Mouse (Mus musculus) stomach, embryonic 16.5 days (tissue): ENCODE results near the gene Sorbs1. TPM values are rescaled to one million over a fixed set of nuclear protein-coding genes. Genes with fewer than 3 reads are reported as not detected.

Source experiments
- ATAC-seq: fragments of 200-750 bp; cut with Nextera tagmentation; 2 replicates; pipeline ENCODE4 v1.8.0; 2017; ENCODE audit warnings: moderate number of reproducible peaks, moderate TSS enrichment; ENCODE audit not compliant: insufficient read depth, low FRiP score
- H3K27ac ChIP-seq: fragments of 300-500 bp; sonication (generic); 2 replicates; pipeline ENCODE4 v1.5.1; 2014; ENCODE audit warnings: low read length
- H3K27me3 ChIP-seq: fragments of 300-500 bp; sonication (generic); 2 replicates; pipeline ENCODE4 v1.6.1; 2014; ENCODE audit warnings: low read length, control low read depth, mixed read lengths; ENCODE audit not compliant: control insufficient read depth, insufficient read depth
- H3K36me3 ChIP-seq: fragments of 300-500 bp; sonication (generic); 2 replicates; pipeline ENCODE4 v1.6.1; 2014; ENCODE audit warnings: low read length; ENCODE audit not compliant: control insufficient read depth, insufficient read depth
- H3K4me1 ChIP-seq: fragments of 300-500 bp; sonication (generic); 2 replicates; pipeline ENCODE4 v1.6.1; 2014; ENCODE audit warnings: low read length, control low read depth, mixed read lengths; ENCODE audit not compliant: control insufficient read depth, insufficient read depth
- H3K4me2 ChIP-seq: fragments of 300-500 bp; sonication (generic); 2 replicates; pipeline ENCODE4 v1.6.1; 2014; ENCODE audit warnings: low read depth, low read length, mixed read lengths
- H3K4me3 ChIP-seq: fragments of 300-500 bp; sonication (generic); replicated peaks from 2 replicates; pipeline ENCODE4 v1.5.1; 2014; ENCODE audit warnings: mild to moderate bottlenecking, low read length
- H3K9ac ChIP-seq: fragments of 300-500 bp; sonication (generic); 2 replicates; pipeline ENCODE4 v1.6.1; 2014; ENCODE audit warnings: low read length
- H3K9me3 ChIP-seq: fragments of 300-500 bp; sonication (generic); replicated peaks from 2 replicates; pipeline ENCODE4 v1.6.1; 2016; ENCODE audit warnings: low read length, control low read depth; ENCODE audit not compliant: control insufficient read depth
- WGBS: fragments of 180-500 bp; shearing (Covaris S2); extraction: QIAGEN DNeasy Blood & Tissue Kit; methylation state at CpG from one replicate; pipeline ENCODE4 v1.1.7; 2014; 5-methylcytosine and 5-hydroxymethylcytosine counted together
- polyA plus RNA-seq: library from polyadenylated mRNA; unstranded; fragments of >200 nt; fragmentation: Nextera tagmentation; extraction: Ambion mirVana; gene quantifications from 2 replicates; pipeline ENCODE4 v1.2.1, GENCODE M21; 2015

Sorbs1 gene
- polyA plus RNA-seq, 1 experiment from 2014 or later = 106 TPM

DNA sequence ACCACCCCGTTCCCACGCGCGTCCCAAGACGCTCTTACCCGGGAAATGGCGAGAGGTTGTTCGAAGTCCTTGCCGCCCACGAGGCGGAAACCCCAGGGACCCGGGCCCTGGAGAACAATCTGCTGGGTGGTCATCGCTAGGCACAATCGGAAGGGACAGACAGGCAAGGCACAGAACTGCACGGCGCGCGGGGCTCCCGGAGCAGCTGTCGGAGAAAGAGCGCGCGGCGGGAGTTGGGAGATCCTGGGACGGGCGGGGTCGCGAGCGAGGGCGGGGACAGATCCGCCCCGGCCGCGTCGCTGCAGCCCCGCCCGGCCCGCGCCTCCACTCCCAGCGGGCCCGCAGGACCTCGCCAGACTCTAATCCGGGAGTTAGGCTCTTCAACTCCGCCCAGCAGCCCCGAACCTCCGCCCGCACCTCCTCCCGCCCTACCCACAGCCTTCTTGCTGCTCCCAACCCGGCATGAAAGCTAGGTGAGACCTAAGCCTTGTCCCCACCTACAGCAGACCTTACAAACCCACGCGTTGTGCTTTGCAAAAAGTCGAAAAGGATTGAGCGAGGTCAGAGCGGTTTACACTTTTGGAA is 242.2 kb downstream of the Sorbs1 start, which contains the start of gene Pdlim1:
Gene Pdlim1, minus strand, starts transcription at position 535 of the 585 bp plus-strand sequence.
- peak within 1 kb of the TSS; percentile 82 for H3K4me2 ChIP-seq
- ATAC-seq = peak; percentile 94

DNA sequence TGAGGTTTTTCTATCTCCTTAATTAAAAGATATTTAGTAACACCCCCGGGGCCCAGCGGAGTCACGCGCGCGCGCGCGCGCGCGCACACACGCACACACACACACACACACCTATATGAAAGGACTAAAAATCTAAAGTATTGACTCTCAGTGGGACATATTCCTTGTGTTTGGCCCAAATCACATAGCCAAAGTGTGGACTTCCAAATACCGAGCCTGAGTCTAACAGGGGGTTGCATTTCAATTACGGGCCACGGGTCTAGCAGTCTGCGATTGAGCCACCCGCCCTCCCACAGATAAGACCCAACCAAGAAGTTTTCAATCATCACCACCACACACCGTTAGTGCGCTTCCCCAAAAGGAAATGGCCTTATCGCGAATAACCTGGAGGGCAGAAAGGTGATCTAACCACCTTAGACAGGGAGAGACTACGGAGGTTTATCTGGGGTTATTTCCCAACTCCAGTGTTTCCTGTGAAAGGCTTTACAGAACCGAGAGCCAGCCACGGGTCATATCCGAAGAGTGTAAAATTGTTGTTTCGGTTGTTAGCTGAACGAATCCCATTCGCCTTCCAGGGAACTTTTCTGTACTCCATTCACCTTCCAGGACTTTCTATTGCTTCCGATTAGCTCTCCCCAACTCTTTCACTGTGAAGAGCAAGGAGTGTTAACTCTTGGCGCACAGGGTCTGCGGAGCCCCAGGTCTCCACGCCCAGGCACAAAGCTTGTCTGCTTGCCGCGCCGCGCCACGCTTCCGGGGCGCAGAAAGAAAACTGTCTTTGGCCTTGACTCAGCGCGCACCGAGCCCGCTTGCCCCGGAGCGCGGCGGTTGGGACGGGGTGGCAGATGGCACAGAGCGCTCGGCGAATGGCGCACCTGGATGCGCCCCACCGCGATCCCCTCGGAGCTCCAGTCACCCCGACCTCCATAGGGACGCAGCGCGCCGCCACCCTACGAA is 242.9 kb downstream of the Sorbs1 start:
- peak overlapping the region; percentile 87 for H3K9ac ChIP-seq
- peak; percentile 36; the same call in 1 of the 2 replicates for ATAC-seq
- no peaks in the 10 kb centered on the region for H3K36me3 ChIP-seq
- H3K4me1 ChIP-seq = peaks cover 5% of the 10 kb centered on the region; the same call in 1 of the 2 replicates
- no peaks in the 10 kb centered on the region for H3K27me3 ChIP-seq
- no peaks in the 10 kb centered on the region for H3K9me3 ChIP-seq
- peak overlapping the region; percentile 78 for H3K27ac ChIP-seq
- H3K4me3 ChIP-seq = peak overlapping the region; percentile 82
- WGBS = 6% methylated on average over 63 of the region's 63 CpGs
- peak overlapping the region; percentile 82 for H3K4me2 ChIP-seq

More for the DNA sequence above, 242.2 kb downstream of the Sorbs1 start, which contains the start of gene Pdlim1:
- Histone ChIP-seq H3K36me3 (no peaks in the 10 kb centered on the region), H3K4me3 (peak within 1 kb of the TSS; percentile 82), H3K9me3 (no peaks in the 10 kb centered on the region), H3K27ac (peak within 1 kb of the TSS; percentile 78), H3K4me1 (peaks cover 5% of the 10 kb centered on the region; the same call in 1 of the 2 replicates), H3K9ac (peak within 1 kb of the TSS; percentile 87), H3K27me3 (no peaks in the 10 kb centered on the region)
- under 1% methylated on average over 54 of the region's 54 CpGs for WGBS

DNA sequence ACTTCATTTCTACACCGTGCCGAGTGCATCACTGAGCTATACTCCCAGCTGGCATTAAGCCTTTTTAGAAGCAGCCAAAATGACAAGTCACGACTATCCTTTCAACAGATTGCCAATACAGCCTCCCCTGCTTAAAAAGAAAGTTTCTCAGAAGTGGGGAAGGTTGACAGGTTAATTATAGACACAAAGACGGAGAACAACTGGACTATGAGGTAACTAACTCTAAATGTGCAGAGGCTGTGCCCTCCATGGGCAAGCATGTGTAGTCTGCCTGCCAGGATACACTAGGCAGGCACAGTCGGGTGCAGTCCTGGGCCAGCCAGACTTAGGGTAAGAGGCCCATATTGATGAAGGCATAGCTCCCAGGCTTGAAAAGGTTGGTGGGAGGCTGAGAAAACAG is 244.1 kb downstream of the Sorbs1 start:
- H3K4me3 ChIP-seq = peak overlapping the region; percentile 82

DNA sequence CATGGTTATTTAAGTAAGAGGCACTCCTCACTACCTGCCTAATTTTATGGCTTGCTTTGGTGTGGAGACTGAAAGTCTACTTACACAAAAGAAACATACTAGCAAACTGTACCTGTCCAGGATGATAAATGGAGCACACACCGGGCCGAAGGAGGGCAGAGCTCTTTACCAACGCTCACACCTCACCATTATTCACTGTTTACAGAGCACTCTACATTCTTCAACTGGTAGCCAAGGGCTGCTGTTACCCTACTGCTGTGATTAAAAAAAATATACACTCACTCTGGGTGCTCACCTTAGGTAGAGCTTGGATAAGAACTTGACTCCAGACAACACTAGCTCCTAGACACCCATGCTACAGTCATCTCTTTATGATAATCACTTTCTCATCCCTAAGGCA is 245.1 kb downstream of the Sorbs1 start:
- H3K9me3 ChIP-seq = no peaks in the 10 kb centered on the region
- no peak overlapping the region for H3K9ac ChIP-seq
- peak overlapping the region; percentile 36; the same call in 1 of the 2 replicates for H3K27ac ChIP-seq
- ATAC-seq = peak; percentile 57
- peak overlapping the region; percentile 31; the same call in 1 of the 2 replicates for H3K4me2 ChIP-seq
- 37% methylated on average over 3 of the region's 3 CpGs for WGBS
- peaks cover 5% of the 10 kb centered on the region; the same call in 1 of the 2 replicates for H3K4me1 ChIP-seq
- 0 out of 2 replicates have a peak overlapping the region, but pooled peaks have one; percentile 13 for H3K4me3 ChIP-seq
- no peaks in the 10 kb centered on the region for H3K36me3 ChIP-seq
- H3K27me3 ChIP-seq = no peaks in the 10 kb centered on the region

More for the DNA sequence above, 244.1 kb downstream of the Sorbs1 start:
- Histone ChIP-seq H3K27ac (peak overlapping the region; percentile 54; the same call in 1 of the 2 replicates), H3K27me3 (no peaks in the 10 kb centered on the region), H3K4me1 (peaks cover 5% of the 10 kb centered on the region; the same call in 1 of the 2 replicates), H3K9ac (peak overlapping the region; percentile 40; the same call in 1 of the 2 replicates), H3K9me3 (no peaks in the 10 kb centered on the region), H3K36me3 (no peaks in the 10 kb centered on the region), H3K4me2 (peak overlapping the region; percentile 82)
- ATAC-seq = no peak
- 57% methylated on average over 5 of the region's 5 CpGs for WGBS

DNA sequence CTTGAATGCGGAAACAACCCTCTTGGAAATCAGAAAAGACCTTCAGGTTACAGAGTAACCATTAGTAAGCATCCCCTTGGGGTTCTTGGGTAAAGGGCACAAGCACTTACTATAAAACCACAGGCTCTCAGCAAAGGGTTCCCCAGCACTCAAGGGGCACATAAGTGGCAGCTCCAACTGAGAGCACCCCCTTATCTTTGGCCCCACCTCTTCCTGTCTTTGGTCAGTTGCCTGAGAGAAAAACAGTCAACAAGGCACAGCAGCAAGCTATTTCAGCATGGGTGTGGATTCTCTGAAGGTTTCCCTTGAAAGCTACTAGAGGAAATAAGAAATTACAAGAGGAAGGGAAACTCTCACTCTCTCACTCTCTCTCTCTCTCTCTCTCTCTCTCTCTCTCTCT is 246.2 kb downstream of the Sorbs1 start:
- no peak for ATAC-seq
- Histone ChIP-seq H3K9ac (no peak overlapping the region), H3K36me3 (no peaks in the 10 kb centered on the region), H3K4me2 (no peak overlapping the region; the same call in 1 of the 2 replicates), H3K27ac (peak overlapping the region; percentile 70; the same call in 1 of the 2 replicates), H3K4me1 (peaks cover 5% of the 10 kb centered on the region; the same call in 1 of the 2 replicates), H3K9me3 (no peaks in the 10 kb centered on the region), H3K4me3 (no peak overlapping the region), H3K27me3 (no peaks in the 10 kb centered on the region)
- WGBS = 89% methylated on average over 1 of the region's 1 CpGs

DNA sequence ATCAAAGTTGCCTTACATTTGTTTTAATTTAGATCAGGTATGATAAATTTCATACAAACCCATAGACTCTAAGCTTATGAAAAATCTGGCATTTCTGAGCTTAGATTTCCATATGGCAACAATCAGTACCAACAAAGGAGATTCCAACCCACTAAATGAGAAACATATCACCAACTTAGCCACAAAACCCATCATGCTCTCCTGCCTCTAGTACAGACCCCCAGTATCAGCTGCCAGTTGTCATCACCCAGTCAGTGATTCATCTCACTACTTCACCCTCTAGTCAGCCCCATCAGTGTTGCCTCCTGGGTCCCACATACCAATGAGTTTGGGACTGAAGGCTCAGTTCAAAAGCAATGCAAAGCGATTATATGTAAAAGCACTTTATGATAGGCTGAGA is 254.1 kb downstream of the Sorbs1 start:
- H3K27ac ChIP-seq = no peak overlapping the region
- no peaks in the 10 kb centered on the region for H3K9me3 ChIP-seq
- no peaks in the 10 kb centered on the region for H3K4me1 ChIP-seq
- no peak overlapping the region for H3K9ac ChIP-seq
- WGBS = 94% methylated on average over 1 of the region's 1 CpGs
- H3K4me3 ChIP-seq = no peak overlapping the region
- no peak for ATAC-seq
- H3K4me2 ChIP-seq = no peak overlapping the region
- H3K36me3 ChIP-seq = no peaks in the 10 kb centered on the region
- no peaks in the 10 kb centered on the region for H3K27me3 ChIP-seq

DNA sequence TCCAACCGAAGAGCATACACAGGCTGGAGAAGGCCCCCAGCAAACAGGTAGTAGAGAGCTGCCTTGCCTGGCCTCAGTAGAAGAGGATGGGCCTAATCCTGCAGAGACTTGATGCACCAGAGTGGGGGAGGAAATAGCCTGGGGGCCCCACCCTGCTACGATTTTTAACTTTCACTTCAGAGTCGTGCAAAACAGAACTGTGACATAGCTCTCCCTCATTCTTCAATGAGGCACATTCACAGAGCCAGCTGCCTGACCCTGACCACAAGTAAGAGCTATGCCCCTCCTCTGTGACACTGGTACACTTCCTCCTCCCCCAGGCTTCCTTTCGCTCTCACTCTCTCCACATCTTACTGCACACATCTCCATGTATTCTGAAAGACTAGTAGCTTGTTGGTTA is 256.2 kb downstream of the Sorbs1 start:
- peak overlapping the region; percentile 69 for H3K27ac ChIP-seq
- ATAC-seq = 0 out of 2 replicates have a peak, but pooled peaks have one; percentile 5

DNA sequence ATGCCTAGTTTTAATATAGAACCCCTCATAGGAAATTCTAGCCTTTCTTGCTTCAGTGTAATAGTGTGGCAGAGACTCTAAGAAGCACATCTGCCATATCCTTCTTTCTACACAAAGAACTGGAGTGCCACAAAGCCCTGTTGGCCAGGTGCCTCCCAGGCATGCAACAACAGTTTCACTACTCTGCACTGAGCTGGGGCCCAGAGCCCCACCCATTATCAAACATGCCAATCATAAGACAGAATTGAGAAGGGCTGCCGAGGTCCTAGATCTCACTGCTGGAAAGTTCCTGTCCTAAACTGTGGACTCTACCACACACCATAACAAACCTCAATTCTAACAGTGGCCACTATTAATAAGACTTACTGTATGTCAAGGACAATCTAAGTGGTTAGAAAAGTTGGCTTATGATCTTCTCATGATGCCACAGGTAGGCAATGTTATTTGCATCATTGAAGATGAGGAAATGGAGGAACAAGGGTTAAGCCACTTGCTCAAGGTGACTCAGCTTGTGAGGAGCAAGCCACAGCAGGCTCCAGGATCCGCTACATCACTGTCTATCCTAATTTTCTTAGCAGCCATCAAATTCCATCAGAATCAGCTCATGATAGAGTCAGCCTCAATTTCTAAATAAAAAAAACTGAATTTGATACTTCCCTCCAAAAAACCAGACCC is 257.1 kb downstream of the Sorbs1 start:
- Histone ChIP-seq H3K9me3 (no peaks in the 10 kb centered on the region), H3K27me3 (no peaks in the 10 kb centered on the region), H3K27ac (peak overlapping the region; percentile 53; the same call in 1 of the 2 replicates), H3K4me2 (no peak overlapping the region), H3K4me3 (no peak overlapping the region), H3K9ac (no peak overlapping the region), H3K36me3 (no peaks in the 10 kb centered on the region), H3K4me1 (no peaks in the 10 kb centered on the region)
- peak; percentile 63; the same call in 1 of the 2 replicates for ATAC-seq
- WGBS = 54% methylated on average over 2 of the region's 2 CpGs

More for the DNA sequence above, 256.2 kb downstream of the Sorbs1 start:
- 31% methylated on average over 4 of the region's 4 CpGs for WGBS
- Histone ChIP-seq H3K9me3 (no peaks in the 10 kb centered on the region), H3K4me2 (0 out of 2 replicates have a peak overlapping the region, but pooled peaks have one; percentile 3), H3K9ac (no peak overlapping the region), H3K27me3 (no peaks in the 10 kb centered on the region), H3K4me3 (no peak overlapping the region), H3K4me1 (no peaks in the 10 kb centered on the region), H3K36me3 (no peaks in the 10 kb centered on the region)
